Comparison of ENCODE assay signal across 33 mouse cellular contexts in the genomic region with DNA sequence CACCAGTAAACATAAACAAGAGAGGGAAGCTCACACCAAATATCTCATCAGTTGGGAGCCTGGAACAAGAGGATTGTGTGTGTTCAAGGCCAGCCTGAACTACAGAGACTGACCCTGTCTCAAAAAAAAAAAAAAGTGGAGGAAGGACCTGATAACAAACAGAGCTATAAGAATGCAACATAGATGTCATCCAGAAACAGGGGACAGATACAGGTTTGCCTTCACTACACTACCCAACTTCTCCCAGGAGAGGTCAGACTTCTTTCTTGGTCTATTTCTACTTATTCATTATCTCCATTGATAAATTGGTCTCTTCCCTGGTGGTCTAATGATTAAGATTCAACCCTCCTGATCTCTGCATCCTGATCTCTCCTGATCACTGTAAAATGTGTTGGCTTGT. TPM values are rescaled to one million over a fixed set of nuclear protein-coding genes. Genes with fewer than 3 reads are reported as not detected.
"Had no signal": no experiment of that assay in that cellular context is flagged by ENCODE, and none has a peak within 500 bp of the region (broad histone marks: within the 10 kb centered on the region; RNA-seq: fewer than 3 reads in every experiment).

No protein-coding gene starts in this region.

- H3K4me2 ChIP-seq: heart, embryonic 11.5 days; heart, embryonic 13.5 days; heart, embryonic 15.5 days; hindbrain, embryonic 13.5 days; hindbrain, embryonic 15.5 days; kidney, embryonic 15.5 days; limb, embryonic 13.5 days; limb, embryonic 15.5 days; liver, embryonic 12.5 days had no signal

- DNase-seq: gastrocnemius, postnatal 14 days; gastrocnemius, postnatal 36 days; heart, adult 11 months; heart, adult 2 months; heart, postnatal 14 days; heart, postnatal 36 days; kidney, adult 11 months; kidney, adult 2 months; kidney, adult 9 months; kidney, postnatal 10 days; kidney, postnatal 25 days; layer of hippocampus, adult 9-11 months; layer of hippocampus, postnatal 36 days; left cerebral cortex, postnatal 4 days had no signal

- H3K9ac ChIP-seq: heart, embryonic 13.5 days; heart, embryonic 15.5 days; hindbrain, embryonic 13.5 days; hindbrain, embryonic 15.5 days; kidney, embryonic 15.5 days; limb, embryonic 13.5 days; limb, embryonic 15.5 days; liver, embryonic 12.5 days had no signal

- H3K4me1 ChIP-seq: heart, embryonic 15.5 days; limb, embryonic 15.5 days; liver, embryonic 12.5 days had no signal

- H3K9me3 ChIP-seq: heart, embryonic 13.5 days; heart, embryonic 15.5 days; hindbrain, embryonic 13.5 days; hindbrain, embryonic 15.5 days; kidney, embryonic 15.5 days; limb, embryonic 13.5 days; limb, embryonic 15.5 days; liver, embryonic 12.5 days had no signal

- H3K4me3 ChIP-seq: heart, adult 2 months; heart, embryonic 13.5 days; heart, embryonic 15.5 days; hindbrain, embryonic 13.5 days; hindbrain, embryonic 15.5 days; kidney, embryonic 15.5 days; limb, embryonic 13.5 days; limb, embryonic 15.5 days; liver, embryonic 12.5 days had no signal

- ATAC-seq: hindbrain, postnatal 0 days; intestine, embryonic 16.5 days; liver, embryonic 12.5 days had no signal

- H3K36me3 ChIP-seq: limb, embryonic 15.5 days had no signal

- H3K27ac ChIP-seq: heart, adult 2 months; heart, embryonic 13.5 days; heart, embryonic 15.5 days; hindbrain, embryonic 13.5 days; hindbrain, embryonic 15.5 days; hindbrain, postnatal 0 days; kidney, embryonic 15.5 days; limb, embryonic 13.5 days; limb, embryonic 15.5 days; liver, embryonic 12.5 days had no signal

- H3K27me3 ChIP-seq: heart, embryonic 13.5 days; heart, embryonic 15.5 days; hindbrain, embryonic 13.5 days; hindbrain, embryonic 15.5 days; kidney, embryonic 15.5 days; limb, embryonic 13.5 days; limb, embryonic 15.5 days; liver, embryonic 12.5 days had no signal

RNA-seq across cellular contexts. Expression of a gene that starts 53.1 kb away (rescaled TPM):
- total RNA-seq: gastrocnemius, adult 18-20 months; gastrocnemius, adult 8-10 months; gastrocnemius, postnatal 14 days; gastrocnemius, postnatal 36 days; heart, adult 2 months; heart, postnatal 36 days; hematopoietic stem cell, adult 5-6 weeks; left cerebral cortex, postnatal 25 days; left cerebral cortex, postnatal 4 days; liver, adult 2 months had no signal
- polyA plus RNA-seq: hindbrain, embryonic 13.5 days; intestine, embryonic 14.5 days; large intestine, adult 2 months; limb, embryonic 11.5 days; liver, adult 2 months; liver, embryonic 12.5 days had no signal
